Mouse (Mus musculus): Measurements from ENCODE around the gene Prl2c1.
"Not testable (repeated sequence)": the region's sequence is repeated elsewhere in the genome, so short reads cannot be mapped to it uniquely, and the experiment has no call there.

Prl2c1 gene

GRCm38 (mm10) chr13:27849042-27849441, at the start of gene Prl2c1:
TSS of gene Prl2c1 (plus strand) at chr13:27849342.
- DNase-seq, result no peak

- no peak for DNase-seq
Observed at GRCm38 (mm10) chr13:27801354-27801753, 47.8 kb upstream of the Prl2c1 start, which contains the start of gene Prl2a1. TSS of gene Prl2a1 (plus strand) at chr13:27801654.

DNA sequence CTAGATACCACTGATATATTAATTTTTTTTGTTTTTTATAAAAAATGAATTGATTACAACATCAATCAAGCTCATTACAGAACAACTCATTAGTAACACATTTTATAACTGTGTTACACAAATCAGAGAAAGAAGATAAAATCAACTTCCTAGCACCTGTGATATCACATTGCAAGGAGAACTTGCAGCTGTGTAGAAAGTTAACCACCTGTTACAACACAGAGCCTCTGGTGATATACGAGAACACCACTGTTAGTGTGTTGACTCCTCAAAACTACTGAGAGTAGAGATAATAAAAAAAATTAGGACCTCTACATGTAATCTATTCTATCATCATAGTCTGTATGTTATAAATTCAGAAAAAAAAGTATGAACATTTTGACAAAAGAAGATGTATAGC, 46.4 kb upstream of the Prl2c1 start:
- no peak for DNase-seq

DNA sequence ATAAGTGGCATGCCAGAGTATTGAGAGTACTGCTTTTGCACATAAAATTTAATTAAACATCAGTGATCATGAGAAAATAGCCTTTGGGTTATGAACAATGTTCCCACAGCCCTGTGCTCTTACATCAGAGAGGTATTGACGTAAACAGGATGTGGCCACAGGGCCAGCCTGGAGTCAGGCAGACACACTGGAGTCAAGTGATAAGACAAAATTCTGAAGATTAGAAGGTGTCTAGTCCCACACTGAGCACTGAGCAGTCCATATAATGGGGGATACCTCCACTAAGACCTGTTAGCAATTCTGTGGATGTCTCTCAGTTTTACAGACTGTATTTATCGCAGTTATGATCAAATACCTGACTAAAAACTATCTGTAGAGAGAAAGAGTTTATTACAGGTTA, 55.1 kb downstream of the Prl2c1 start:
- not testable (repeated sequence) for DNase-seq
